Mouse (Mus musculus) neural tube, embryonic 10.5 days (tissue): ENCODE measurements at regions not wholly inside any gene's neighbourhood (a gene's known extent, or its start where the extent isn't known, plus 50 kb on each side); places are given as distances from the start of the nearest gene placed in this dataset.

Source experiments
- DNase-seq: peaks from one replicate; pipeline ENCODE4 v3.0.0-alpha.2; 2017; ENCODE audit warnings: low spot score; ENCODE audit errors: extremely low spot score

DNA sequence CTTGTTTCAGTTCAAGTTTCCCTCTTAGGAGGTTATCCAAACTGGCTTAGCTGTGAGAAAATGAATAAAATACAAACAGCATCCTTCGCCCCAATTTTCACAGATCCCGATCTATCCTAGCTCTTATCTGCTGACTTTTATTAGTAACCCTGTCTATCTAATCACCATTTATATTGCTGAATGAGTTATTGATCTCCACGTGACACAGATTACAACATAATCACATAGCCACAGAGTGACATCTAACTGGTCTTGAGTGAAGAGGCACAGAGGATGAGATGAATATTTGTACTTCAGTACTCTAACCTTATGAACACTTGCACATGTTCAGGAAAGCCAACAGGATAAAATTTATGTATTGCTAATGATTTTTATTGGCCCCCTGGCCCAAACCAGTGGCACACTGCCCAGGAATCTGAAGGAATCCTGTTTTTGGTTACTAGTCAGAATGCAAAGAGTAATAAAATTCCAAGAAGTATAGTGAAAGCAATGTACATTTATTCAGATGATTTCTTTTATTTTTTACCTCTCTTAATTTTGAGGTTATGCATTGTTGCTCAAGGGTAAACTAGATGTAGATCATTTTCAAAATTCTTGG lies 1634.7 kb downstream of the Efnb2 start:
- DNase-seq: no peak

DNA sequence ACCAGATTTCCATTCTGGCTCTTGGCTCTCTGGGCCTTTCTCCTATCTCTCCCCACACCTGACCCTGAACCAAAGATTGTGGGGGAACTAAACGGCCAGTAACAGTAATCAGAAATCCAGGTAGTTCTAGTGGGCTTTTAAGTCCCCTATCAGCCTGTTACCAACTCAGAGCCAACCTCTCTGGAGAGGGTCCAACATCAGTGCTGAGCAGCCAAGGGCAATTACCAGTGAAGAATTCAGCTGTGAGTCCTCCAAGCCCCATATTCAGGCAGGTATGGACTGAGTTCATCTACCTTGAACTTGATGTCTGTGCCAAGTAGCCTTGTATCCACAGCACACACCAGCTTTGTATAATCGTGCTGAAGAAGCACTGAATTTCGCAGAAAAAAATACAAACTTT lies 1636.7 kb downstream of the Efnb2 start:
- DNase-seq: no peak

DNA sequence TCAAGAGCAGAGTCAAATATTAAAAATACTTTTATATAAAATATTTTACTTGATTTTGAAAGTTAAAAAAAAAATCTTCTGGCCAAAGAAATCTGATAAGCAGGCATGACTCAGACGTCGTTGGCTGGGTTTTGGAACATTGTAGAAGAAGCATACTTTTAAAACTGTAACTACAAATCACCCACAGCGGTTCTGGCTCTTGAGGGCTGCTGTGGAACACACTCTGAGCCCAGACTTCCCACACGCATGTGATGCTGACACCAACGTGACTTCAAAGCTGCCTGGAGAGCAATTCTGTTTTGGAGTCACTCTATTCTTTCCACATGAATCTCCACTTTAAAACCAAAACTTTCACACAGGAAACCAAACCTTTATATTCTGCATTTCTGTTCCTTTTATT lies 1649.2 kb downstream of the Efnb2 start:
- DNase-seq: no peak

DNA sequence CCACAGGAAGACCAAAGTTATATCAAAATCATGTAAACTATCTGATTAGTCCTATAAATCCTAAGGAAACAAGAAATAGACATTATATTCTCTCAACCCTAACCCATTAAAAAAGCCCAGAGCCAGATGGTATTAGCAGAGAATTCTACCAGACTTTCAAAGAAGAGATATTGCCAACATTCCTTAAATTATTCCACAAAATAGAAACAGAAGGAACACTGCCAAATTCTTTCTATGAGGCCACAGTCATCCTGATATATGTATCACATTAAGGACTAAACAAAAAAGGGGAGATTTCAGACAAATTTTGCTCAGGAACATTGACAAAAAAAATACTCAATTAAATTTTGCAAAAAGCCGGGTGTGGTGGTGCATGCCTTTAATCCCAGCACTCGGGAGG lies 1669.5 kb downstream of the Efnb2 start:
- no peak for DNase-seq

DNA sequence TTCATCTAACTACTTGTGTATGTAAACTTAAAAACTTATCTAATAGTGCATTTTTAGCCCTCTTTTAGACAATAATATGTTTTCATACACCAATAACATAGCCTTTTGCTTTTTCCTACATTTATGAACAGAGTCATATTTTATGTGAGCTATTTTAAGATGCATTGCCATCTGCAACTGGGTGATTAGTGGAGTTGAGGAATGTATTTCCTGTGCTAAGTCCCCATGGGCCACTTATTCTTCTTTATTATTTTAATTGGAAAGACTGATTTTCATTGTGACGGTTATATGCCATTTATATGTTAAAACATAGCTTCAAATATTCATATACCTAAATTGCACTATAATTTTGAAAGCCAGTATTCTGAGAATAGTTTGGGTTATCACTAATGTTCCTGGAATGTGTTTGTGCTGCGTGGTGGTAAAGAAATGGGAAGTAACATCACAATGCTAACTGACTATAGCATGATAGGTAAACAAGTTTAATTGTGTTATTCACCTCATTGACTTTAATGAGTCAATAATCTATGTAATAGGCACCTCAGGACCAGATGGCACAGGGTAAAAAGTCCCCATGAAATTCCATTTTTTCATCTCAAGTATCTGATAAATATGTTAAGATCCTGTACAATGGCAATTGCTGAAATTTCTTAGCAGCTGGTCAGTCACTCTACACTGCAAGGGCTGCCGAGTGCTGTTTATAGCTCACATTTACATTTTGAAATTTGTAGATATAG lies 1671.5 kb downstream of the Efnb2 start:
- no peak for DNase-seq

DNA sequence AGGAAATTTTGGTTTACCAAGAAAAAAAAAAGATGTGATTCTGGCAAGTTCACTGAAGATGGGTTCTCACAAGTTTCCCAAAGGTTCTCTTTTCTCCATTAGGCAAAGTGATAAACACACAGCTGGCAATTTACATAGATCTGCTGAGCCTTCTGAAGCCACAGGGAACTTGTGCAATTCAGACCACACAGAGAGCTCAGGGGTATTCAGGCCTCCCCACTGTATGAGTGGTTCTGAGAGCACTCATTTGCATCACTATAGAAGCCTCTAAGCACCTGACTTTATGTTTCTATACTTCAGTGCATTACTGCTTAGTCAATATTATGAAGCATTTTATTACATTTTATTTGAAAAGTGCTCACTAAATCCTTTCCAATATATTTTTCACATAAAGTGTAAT lies 1687.1 kb downstream of the Efnb2 start:
- no peak for DNase-seq

DNA sequence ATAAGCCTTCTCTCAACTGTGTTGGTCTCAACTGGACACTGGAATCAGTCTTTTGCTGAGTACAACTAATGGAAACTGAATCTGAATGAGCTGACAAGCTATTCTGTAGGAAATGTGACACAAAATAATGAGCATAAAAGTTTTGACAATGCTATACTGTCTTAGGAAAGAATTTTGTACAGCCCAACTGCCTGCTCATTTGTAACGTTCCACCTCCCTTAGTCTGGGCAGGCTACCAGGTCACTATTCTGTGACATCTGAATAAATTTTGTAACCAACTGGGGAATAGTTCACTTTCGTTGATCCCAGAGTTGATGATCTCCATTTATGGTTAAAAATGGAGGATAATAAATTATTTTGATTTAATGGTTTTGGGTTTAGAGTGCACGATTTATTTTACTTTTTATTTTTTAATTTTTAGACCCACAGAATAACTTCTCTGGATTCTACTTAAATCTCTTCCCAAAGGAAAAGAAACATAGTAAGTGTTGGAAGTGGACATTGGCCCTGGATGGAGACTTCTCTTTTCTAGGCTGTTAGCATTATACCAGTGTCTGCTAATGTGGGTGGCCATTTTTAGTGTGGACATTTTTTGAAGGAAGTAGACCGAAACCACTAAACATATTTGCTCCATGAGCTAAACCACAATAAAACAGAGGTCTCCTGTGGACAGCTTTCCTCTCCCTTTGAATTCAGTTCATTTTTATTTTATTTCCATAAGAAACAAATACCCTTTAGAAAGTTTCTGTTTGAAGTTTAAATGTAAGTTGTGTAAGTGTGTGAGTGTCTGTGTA lies 1697.8 kb downstream of the Efnb2 start:
- DNase-seq: no peak

DNA sequence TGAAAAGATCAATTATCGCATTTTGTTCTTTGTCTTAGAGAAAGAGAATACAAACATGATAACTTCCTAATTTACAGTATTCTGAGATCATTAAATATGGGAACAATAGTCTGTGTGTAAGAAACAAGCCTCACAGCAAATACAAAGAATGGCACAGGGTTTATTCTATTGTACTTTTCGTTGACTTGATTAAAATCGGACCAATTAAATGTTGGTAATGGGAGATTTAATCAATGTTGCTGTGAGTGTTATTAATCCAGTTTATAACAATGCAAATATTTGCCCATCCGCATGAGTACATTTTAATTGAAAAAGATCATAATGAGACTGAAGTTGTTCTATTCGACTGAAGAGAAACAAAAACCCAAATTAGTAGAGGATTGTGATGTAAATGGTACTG lies 1703.0 kb downstream of the Efnb2 start:
- no peak for DNase-seq

DNA sequence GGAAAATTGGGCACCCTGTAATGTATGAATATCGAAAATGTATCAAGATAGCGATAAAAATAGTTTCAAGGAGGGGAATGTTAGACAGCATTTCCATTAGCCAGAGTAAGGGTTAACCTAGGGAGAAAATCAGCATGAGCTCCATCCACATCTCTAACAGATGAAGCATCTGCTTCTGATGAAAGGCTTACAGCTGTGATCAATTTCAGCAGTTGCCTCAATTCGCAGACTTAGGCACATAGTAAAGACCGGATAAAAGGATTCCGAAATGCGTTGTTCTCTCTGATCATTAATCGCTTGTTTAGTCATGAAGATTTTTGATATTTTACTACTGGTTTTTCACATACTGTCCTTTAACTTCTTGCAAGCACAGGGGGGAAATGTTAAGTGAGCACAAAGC lies 1706.8 kb downstream of the Efnb2 start:
- DNase-seq: no peak

DNA sequence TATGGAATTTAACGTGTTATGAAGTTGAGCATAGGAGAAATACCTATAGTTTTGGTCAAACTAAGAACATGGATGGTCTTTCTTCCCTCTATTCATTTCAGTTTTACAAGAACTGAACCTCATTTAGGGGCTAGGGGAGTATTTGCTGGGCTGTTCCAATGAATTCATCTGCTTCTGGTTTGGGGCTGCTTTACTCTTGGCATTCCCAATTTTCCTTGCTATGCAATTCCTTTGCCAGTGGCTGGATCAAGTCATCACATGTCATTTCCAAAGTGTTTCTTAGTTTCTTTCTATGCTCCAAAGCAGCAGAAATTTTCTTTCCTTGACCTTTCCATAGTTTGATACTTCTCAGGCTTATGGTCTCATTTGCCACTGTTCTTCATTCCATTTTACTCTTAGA lies 1738.6 kb downstream of the Efnb2 start:
- DNase-seq: no peak

DNA sequence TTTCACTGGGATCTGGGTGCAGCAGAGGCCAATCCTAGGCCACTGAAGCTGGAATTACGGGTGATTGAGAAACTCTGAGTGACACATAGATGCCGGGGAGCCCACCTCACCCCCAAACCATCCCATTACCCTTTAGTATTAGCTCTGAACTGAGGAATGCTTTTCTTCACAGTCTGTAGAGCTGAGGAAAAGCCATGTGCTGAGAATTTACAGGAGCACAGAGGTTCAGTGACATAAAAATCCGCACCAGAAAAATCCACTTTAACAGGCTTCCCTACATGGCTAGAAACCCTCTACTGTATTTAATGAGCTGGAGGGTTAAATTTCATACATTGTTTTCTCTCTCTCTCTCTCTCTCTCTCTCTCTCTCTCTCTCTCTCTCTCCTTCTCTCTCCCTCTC lies 1753.4 kb downstream of the Efnb2 start:
- no peak for DNase-seq

DNA sequence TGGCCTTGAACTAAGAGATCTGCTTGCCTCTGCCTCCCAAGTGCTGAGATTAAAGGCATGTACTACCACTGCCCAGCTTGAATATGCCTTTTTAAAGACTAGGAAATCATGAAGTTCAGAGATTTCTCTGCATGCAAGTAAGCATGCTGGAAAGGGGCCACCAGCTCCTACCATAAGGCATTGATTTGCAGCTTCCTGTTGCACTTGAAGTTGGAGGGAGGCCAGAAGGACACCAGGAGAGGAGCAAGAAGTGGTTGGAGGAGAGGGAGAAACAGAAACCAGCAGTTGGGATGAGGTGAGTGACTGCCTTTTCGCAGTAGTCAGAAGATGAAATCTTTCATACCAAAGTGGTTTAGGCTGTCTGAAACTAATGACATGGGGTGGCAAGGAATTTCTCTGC lies 1769.6 kb downstream of the Efnb2 start:
- DNase-seq: no peak

DNA sequence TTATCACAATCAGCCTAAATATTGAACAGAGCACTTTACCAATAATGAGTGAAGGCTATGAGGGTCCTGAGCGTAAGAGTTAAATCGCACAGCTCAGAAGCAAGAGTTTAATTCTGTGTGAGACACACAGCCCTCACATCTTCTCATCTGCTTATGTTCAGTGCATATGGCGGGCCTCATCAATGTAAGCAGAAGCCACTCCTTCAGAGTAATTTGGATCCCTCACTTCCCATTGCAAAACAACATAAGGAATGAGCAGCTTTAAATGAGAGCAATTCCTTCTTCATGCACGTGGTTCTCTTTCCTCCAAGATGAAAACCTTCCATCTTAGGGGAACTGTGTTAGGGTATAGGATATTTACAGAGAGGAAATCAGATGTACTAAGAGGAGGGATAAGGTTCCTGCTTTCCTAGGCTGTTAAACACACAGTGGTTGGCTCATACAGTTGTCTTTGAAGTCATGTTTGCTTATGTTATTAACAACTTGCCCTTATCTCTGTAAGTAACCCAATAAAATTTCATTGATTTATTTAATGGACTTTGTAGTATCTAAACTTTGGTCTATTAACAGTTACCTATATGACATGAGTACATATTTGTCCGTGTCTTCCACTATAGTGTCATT lies 1774.2 kb downstream of the Efnb2 start:
- no peak for DNase-seq

DNA sequence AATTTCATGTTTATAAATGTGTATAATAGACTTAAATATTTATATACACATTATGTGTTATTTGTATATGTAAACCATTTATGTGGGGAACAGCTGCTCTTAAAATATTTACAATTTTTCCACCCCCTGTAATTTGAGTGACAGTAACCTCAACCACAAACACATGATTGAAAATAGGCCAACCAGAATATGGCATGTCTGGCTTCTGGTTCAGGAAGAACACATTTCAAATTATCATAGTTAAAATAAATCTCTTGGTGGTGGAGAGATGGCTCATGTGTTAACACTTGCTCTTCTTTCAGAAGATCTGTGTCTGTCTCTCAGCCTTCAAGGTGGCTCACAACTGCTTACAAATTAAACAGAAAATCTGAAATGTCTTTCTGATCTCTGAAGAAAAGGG lies 1776.2 kb downstream of the Efnb2 start:
- DNase-seq: no peak

DNA sequence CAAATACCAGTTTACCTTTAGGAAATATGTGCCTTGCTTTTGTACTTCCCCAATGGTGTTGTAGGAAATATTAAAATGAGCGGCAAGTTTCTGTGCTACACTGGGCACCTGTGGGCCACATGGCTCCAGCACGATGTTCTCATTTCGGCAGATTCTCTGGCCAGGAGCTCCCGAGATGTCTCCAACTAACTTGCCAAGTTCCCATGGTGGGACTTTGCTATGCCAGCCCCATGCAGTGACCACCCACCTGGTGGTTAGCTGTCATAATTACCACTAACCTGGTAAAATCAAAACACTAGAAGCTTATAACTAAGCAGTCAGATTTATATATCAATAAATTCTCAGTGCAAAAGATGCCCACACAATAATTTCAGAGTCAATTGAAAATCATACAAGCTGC lies 1777.5 kb upstream of the Slc10a2 start:
- no peak for DNase-seq
